Comparison of ENCODE assay signal across 12 mouse cellular contexts in genomic region chr10:76622411-76622810, GRCm38 (mm10). TPM values are rescaled to one million over a fixed set of nuclear protein-coding genes. Genes with fewer than 3 reads are reported as not detected.
A peak's percentile ranks its signal among the peaks of the same experiment; 100 is the strongest.
DNase-seq lines count a peak whose midpoint lies in the region; ATAC-seq and TF ChIP-seq lines count a peak whose summit lies in the region.
"Had no signal": no experiment of that assay in that cellular context is flagged by ENCODE, and none has a peak within 500 bp of the region (broad histone marks: within the 10 kb centered on the region; RNA-seq: fewer than 3 reads in every experiment).

No protein-coding gene starts in this region.

- no peaks in the 10 kb centered on the region for H3K36me3 ChIP-seq in heart, embryonic 11.5 days (ENCODE audit: control insufficient read depth, insufficient read depth, low read length)
- H3K36me3 ChIP-seq in midbrain, embryonic 10.5 days, result no peaks in the 10 kb centered on the region
- H3K36me3 ChIP-seq in midbrain, postnatal 0 days (ENCODE audit: insufficient read depth, low read length), result no peaks in the 10 kb centered on the region
- H3K36me3 ChIP-seq in limb, embryonic 11.5 days (ENCODE audit: control insufficient read depth, insufficient read depth, low read length), result no peaks in the 10 kb centered on the region
- H3K36me3 ChIP-seq in stomach, embryonic 14.5 days (ENCODE audit: control insufficient read depth, insufficient read depth, low read length), result no peaks in the 10 kb centered on the region

- WGBS in heart, embryonic 11.5 days (ENCODE audit: insufficient replicate concordance), result 64% methylated on average over 4 of the region's 4 CpGs
- 76% methylated on average over 4 of the region's 4 CpGs for WGBS in midbrain, embryonic 10.5 days
- 72% methylated on average over 4 of the region's 4 CpGs for WGBS in midbrain, postnatal 0 days
- 76% methylated on average over 4 of the region's 4 CpGs for WGBS in limb, embryonic 11.5 days
- 60% methylated on average over 4 of the region's 4 CpGs for WGBS in stomach, embryonic 14.5 days

- H3K9ac ChIP-seq in heart, embryonic 11.5 days (ENCODE audit: low read depth, low read length), result peak overlapping the region; percentile 65
- no peak overlapping the region for H3K9ac ChIP-seq in midbrain, postnatal 0 days (replicated peaks; ENCODE audit: low read length, poor library complexity, severe bottlenecking)
- no peak overlapping the region for H3K9ac ChIP-seq in limb, embryonic 11.5 days (ENCODE audit: low read length)
- H3K9ac ChIP-seq in stomach, embryonic 14.5 days (replicated peaks; ENCODE audit: low read depth, low read length), result peak overlapping the region; percentile 39

- ATAC-seq in heart, embryonic 11.5 days (replicated peaks; ENCODE audit: insufficient number of reproducible peaks, low FRiP score, low TSS enrichment), result no peak
- ATAC-seq in midbrain, postnatal 0 days (ENCODE audit: low FRiP score), result no peak
- no peak for ATAC-seq in limb, embryonic 11.5 days (ENCODE audit: insufficient number of reproducible peaks, low FRiP score, low TSS enrichment, low read depth)
- no peak for ATAC-seq in stomach, embryonic 14.5 days (ENCODE audit: insufficient number of reproducible peaks, insufficient read depth, low FRiP score, low read depth)

- peaks cover 8% of the 10 kb centered on the region for H3K4me1 ChIP-seq in heart, embryonic 11.5 days (ENCODE audit: control insufficient read depth, insufficient read depth, low read length)
- H3K4me1 ChIP-seq in midbrain, embryonic 10.5 days, result peaks cover 16% of the 10 kb centered on the region
- no peaks in the 10 kb centered on the region for H3K4me1 ChIP-seq in midbrain, postnatal 0 days (ENCODE audit: insufficient read depth, low read length)
- peaks cover 6% of the 10 kb centered on the region for H3K4me1 ChIP-seq in limb, embryonic 11.5 days (ENCODE audit: control insufficient read depth, insufficient read depth, low read length)
- peaks cover 18% of the 10 kb centered on the region; the same call in 1 of the 2 replicates for H3K4me1 ChIP-seq in stomach, embryonic 14.5 days (ENCODE audit: control insufficient read depth, insufficient read depth, low read length)

- peak overlapping the region; percentile 39 for H3K4me3 ChIP-seq in heart, embryonic 11.5 days (ENCODE audit: low read depth, low read length)
- H3K4me3 ChIP-seq in midbrain, embryonic 10.5 days, result peak overlapping the region; percentile 55; the same call in 1 of the 2 replicates
- H3K4me3 ChIP-seq in midbrain, postnatal 0 days (ENCODE audit: low read depth, low read length), result no peak overlapping the region
- peak overlapping the region; percentile 39; the same call in 1 of the 2 replicates for H3K4me3 ChIP-seq in limb, embryonic 11.5 days (ENCODE audit: low read depth, low read length)
- peak overlapping the region; percentile 51 for H3K4me3 ChIP-seq in stomach, embryonic 14.5 days (ENCODE audit: low read depth, low read length)

- peak overlapping the region; percentile 60 for H3K4me2 ChIP-seq in heart, embryonic 11.5 days
- H3K4me2 ChIP-seq in midbrain, postnatal 0 days (ENCODE audit: low read depth, low read length, poor library complexity, severe bottlenecking), result no peak overlapping the region
- H3K4me2 ChIP-seq in limb, embryonic 11.5 days (ENCODE audit: low read depth, severe bottlenecking), result peak overlapping the region; percentile 77; the same call in 1 of the 2 replicates
- H3K4me2 ChIP-seq in stomach, embryonic 14.5 days (replicated peaks; ENCODE audit: low read depth, low read length), result peak overlapping the region; percentile 65

- no peak overlapping the region for H3K27ac ChIP-seq in heart, embryonic 11.5 days (ENCODE audit: low read depth, low read length)
- 0 out of 2 replicates have a peak overlapping the region, but pooled peaks have one; percentile 80 for H3K27ac ChIP-seq in midbrain, embryonic 10.5 days (replicated peaks)
- no peak overlapping the region for H3K27ac ChIP-seq in midbrain, postnatal 0 days (ENCODE audit: low read depth, low read length)
- no peak overlapping the region for H3K27ac ChIP-seq in limb, embryonic 11.5 days (replicated peaks; ENCODE audit: low read depth, low read length)
- H3K27ac ChIP-seq in stomach, embryonic 14.5 days (ENCODE audit: low read length), result peak overlapping the region; percentile 70; the same call in 1 of the 2 replicates

- H3K9me3 ChIP-seq in heart, embryonic 11.5 days (replicated peaks; ENCODE audit: control insufficient read depth, low read length), result no peaks in the 10 kb centered on the region
- no peaks in the 10 kb centered on the region for H3K9me3 ChIP-seq in midbrain, embryonic 10.5 days (replicated peaks)
- H3K9me3 ChIP-seq in midbrain, postnatal 0 days (ENCODE audit: low read length), result no peaks in the 10 kb centered on the region
- no peaks in the 10 kb centered on the region for H3K9me3 ChIP-seq in limb, embryonic 11.5 days (ENCODE audit: control insufficient read depth, low read length)
- no peaks in the 10 kb centered on the region for H3K9me3 ChIP-seq in stomach, embryonic 14.5 days (ENCODE audit: control insufficient read depth, low read depth, low read length)
- H3K9me3 ChIP-seq: megakaryocyte, embryonic 14.5 days had no signal

- no peak for TF ChIP-seq CTCF in midbrain, postnatal 0 days (IDR thresholded peaks at IDR 0.05)

- DNase-seq in heart, adult 8-10 months (ENCODE audit: low spot score), result no peak
- no peak for DNase-seq in midbrain, embryonic 10.5 days (ENCODE audit: low spot score)
- DNase-seq in midbrain, postnatal 0 days (ENCODE audit: low spot score), result no peak
- no peak for DNase-seq in limb, embryonic 11.5 days (ENCODE audit: low spot score)
- no peak for DNase-seq in layer of hippocampus, adult 18-20 months (ENCODE audit: low spot score in 2 of 2)
- DNase-seq in adrenal gland, postnatal 4 days (ENCODE audit: low spot score in 2 of 2), result no peak
- DNase-seq: gastrocnemius, postnatal 14 days; retina, postnatal 1 day had no signal

- peaks cover 5% of the 10 kb centered on the region; the same call in 1 of the 2 replicates for H3K27me3 ChIP-seq in heart, embryonic 11.5 days (ENCODE audit: control insufficient read depth, insufficient read depth, low read length)
- H3K27me3 ChIP-seq in midbrain, embryonic 10.5 days (ENCODE audit: low read depth, poor library complexity, severe bottlenecking), result peaks cover 16% of the 10 kb centered on the region
- H3K27me3 ChIP-seq in midbrain, postnatal 0 days (ENCODE audit: insufficient read depth, low read length), result no peaks in the 10 kb centered on the region; the same call in 1 of the 2 replicates
- no peaks in the 10 kb centered on the region for H3K27me3 ChIP-seq in limb, embryonic 11.5 days (ENCODE audit: control insufficient read depth, insufficient read depth, low read length)
- H3K27me3 ChIP-seq in stomach, embryonic 14.5 days (ENCODE audit: control insufficient read depth, insufficient read depth, low read length), result no peaks in the 10 kb centered on the region

RNA-seq across cellular contexts. Expression of gene Col6a2, which starts 1.0 kb away (rescaled TPM):
- 11.6 and 16.3 TPM in 2 replicates for polyA plus RNA-seq in heart, embryonic 11.5 days (2014; fragmentation: Nextera tagmentation; extraction: Ambion mirVana)
- 10 to 100 TPM; 27.7 to 45.4 (median 40.4) TPM for total RNA-seq in heart, adult 8-10 months (2022)
- 8.6 and 13.8 TPM in 2 replicates for polyA plus RNA-seq in midbrain, embryonic 10.5 days (2016; fragmentation: Nextera tagmentation; extraction: Ambion mirVana)
- total RNA-seq in midbrain, postnatal 0 days (2014; rRNA removed), result 31.5 and 32.6 TPM in 2 replicates
- 18.4 and 19.1 TPM in 2 replicates for polyA plus RNA-seq in midbrain, postnatal 0 days (2015; fragmentation: Nextera tagmentation; extraction: Ambion mirVana)
- polyA plus RNA-seq in limb, embryonic 11.5 days (2014; fragmentation: Nextera tagmentation; extraction: Ambion mirVana), result 10.1 and 10.3 TPM in 2 replicates
- polyA plus RNA-seq in stomach, embryonic 14.5 days (2014; fragmentation: Nextera tagmentation; extraction: Ambion mirVana), result 148 and 176 TPM in 2 replicates
- 1 to 10 TPM; 6.0 TPM for total RNA-seq in layer of hippocampus, adult 18-20 months (2021)
- 100 to 1,000 TPM; 175 to 182 TPM for total RNA-seq in adrenal gland, postnatal 4 days (2021)

RNA-seq across cellular contexts. Expression of gene Ftcd, which starts 47.0 kb away (rescaled TPM):
- polyA plus RNA-seq in heart, embryonic 11.5 days (2014; fragmentation: Nextera tagmentation; extraction: Ambion mirVana), result 1.9 and 3.4 TPM in 2 replicates
- not detected for total RNA-seq in heart, adult 8-10 months (2022)
- 0.04 TPM in 1 of 2 replicates, not detected in the other for polyA plus RNA-seq in midbrain, embryonic 10.5 days (2016; fragmentation: Nextera tagmentation; extraction: Ambion mirVana)
- 0.33 TPM in 1 of 2 replicates, not detected in the other for total RNA-seq in midbrain, postnatal 0 days (2014; rRNA removed)
- 0.07 and 0.09 TPM in 2 replicates for polyA plus RNA-seq in midbrain, postnatal 0 days (2015; fragmentation: Nextera tagmentation; extraction: Ambion mirVana)
- polyA plus RNA-seq in limb, embryonic 11.5 days (2014; fragmentation: Nextera tagmentation; extraction: Ambion mirVana), result not detected in 2 replicates
- not detected in 2 replicates for polyA plus RNA-seq in stomach, embryonic 14.5 days (2014; fragmentation: Nextera tagmentation; extraction: Ambion mirVana)
- total RNA-seq in layer of hippocampus, adult 18-20 months (2021), result not detected
- 10 to 100 TPM in 1 of 2 experiments, under 1 TPM in 1; 0.62 to 16.4 TPM for total RNA-seq in adrenal gland, postnatal 4 days (2021)
- total RNA-seq: gastrocnemius, postnatal 14 days had no signal
- polyA plus RNA-seq: C2C12 had no signal

Comparison
In these comparisons a context has a peak if more than half of its experiments do, and no peak if none do; other contexts are left out.
1. H3K27ac ChIP-seq: peak in midbrain, embryonic 10.5 days (single experiment) and stomach, embryonic 14.5 days (single experiment); none in heart, embryonic 11.5 days (single experiment), midbrain, postnatal 0 days (single experiment) and limb, embryonic 11.5 days (single experiment).
2. H3K9ac ChIP-seq: peak in heart, embryonic 11.5 days (single experiment) and stomach, embryonic 14.5 days (single experiment); none in midbrain, postnatal 0 days (single experiment) and limb, embryonic 11.5 days (single experiment).